Mouse (Mus musculus) embryonic facial prominence, embryonic 13.5 days (tissue): Measurements from ENCODE around the gene Kcp. TPM values are rescaled to one million over a fixed set of nuclear protein-coding genes. Genes with fewer than 3 reads are reported as not detected.
A peak's percentile ranks its signal among the peaks of the same experiment; 100 is the strongest.

ENCODE experiments used
- ATAC-seq: fragments of 200-750 bp; cut with Nextera tagmentation; 2 replicates; pipeline ENCODE4 v1.8.0; 2017; ENCODE audit warnings: low read depth; ENCODE audit not compliant: insufficient number of reproducible peaks, insufficient read depth, low FRiP score, low TSS enrichment
- H3K27ac ChIP-seq: fragments of 300-500 bp; sonication (generic); 2 replicates; pipeline ENCODE4 v1.5.1; 2015; ENCODE audit warnings: moderate library complexity, mild to moderate bottlenecking, inconsistent platforms
- H3K27me3 ChIP-seq: fragments of 300-500 bp; sonication (generic); 2 replicates; pipeline ENCODE4 v1.6.1; 2015; ENCODE audit warnings: mild to moderate bottlenecking, inconsistent platforms
- H3K36me3 ChIP-seq: fragments of 300-500 bp; sonication (generic); 2 replicates; pipeline ENCODE4 v1.6.1; 2015; ENCODE audit warnings: mild to moderate bottlenecking, inconsistent platforms
- H3K4me1 ChIP-seq: fragments of 300-500 bp; sonication (generic); 2 replicates; pipeline ENCODE4 v1.6.1; 2015; ENCODE audit warnings: inconsistent platforms
- H3K4me2 ChIP-seq: fragments of 300-500 bp; sonication (generic); 2 replicates; pipeline ENCODE4 v1.6.1; 2015; ENCODE audit warnings: moderate library complexity, mild to moderate bottlenecking, inconsistent platforms
- H3K4me3 ChIP-seq: fragments of 300-500 bp; sonication (generic); 2 replicates; pipeline ENCODE4 v1.5.1; 2015; ENCODE audit warnings: mild to moderate bottlenecking, inconsistent platforms
- H3K9ac ChIP-seq: fragments of 300-500 bp; sonication (generic); 2 replicates; pipeline ENCODE4 v1.6.1; 2015; ENCODE audit warnings: mild to moderate bottlenecking, inconsistent platforms
- H3K9me3 ChIP-seq: fragments of 300-500 bp; sonication (generic); 2 replicates; pipeline ENCODE4 v1.6.1; 2016; ENCODE audit warnings: inconsistent platforms
- WGBS: fragments of 180-500 bp; shearing (Covaris S2); methylation state at CpG from one replicate; pipeline ENCODE4 v1.1.7; 2015; ENCODE audit warnings: mixed read lengths; 5-methylcytosine and 5-hydroxymethylcytosine counted together
- polyA plus RNA-seq: library from polyadenylated mRNA; unstranded; fragments of >200 nt; fragmentation: Nextera tagmentation; extraction: Ambion mirVana; gene quantifications from 2 replicates; pipeline ENCODE4 v1.2.1, GENCODE M21; 2015

Gene Kcp
- polyA plus RNA-seq, 1 experiment from 2014 or later: 44.7 TPM

- H3K4me2 ChIP-seq: peak overlapping the region; percentile 65
- peak overlapping the region; percentile 32 for H3K4me3 ChIP-seq
- no peaks in the 10 kb centered on the region for H3K27me3 ChIP-seq
- 11% methylated on average over 26 of the region's 26 CpGs for WGBS
- no peak overlapping the region for H3K27ac ChIP-seq
- ATAC-seq: peak; percentile 30; the same call in 1 of the 2 replicates
- peaks cover 10% of the 10 kb centered on the region; the same call in 1 of the 2 replicates for H3K4me1 ChIP-seq
- peak overlapping the region; percentile 54; the same call in 1 of the 2 replicates for H3K9ac ChIP-seq
- peaks cover 57% of the 10 kb centered on the region for H3K36me3 ChIP-seq
- H3K9me3 ChIP-seq: no peaks in the 10 kb centered on the region
Measured at GRCm38 (mm10) chr6:29484716-29485559, 22.8 kb downstream of the Kcp start.

GRCm38 (mm10) chr6:29482691-29483090 is 25.1 kb downstream of the Kcp start:
- no peak overlapping the region for H3K4me3 ChIP-seq
- no peak for ATAC-seq
- no peak overlapping the region for H3K27ac ChIP-seq
- H3K27me3 ChIP-seq: no peaks in the 10 kb centered on the region
- H3K9me3 ChIP-seq: no peaks in the 10 kb centered on the region
- H3K36me3 ChIP-seq: peaks cover 44% of the 10 kb centered on the region
- H3K4me2 ChIP-seq: no peak overlapping the region
- 94% methylated on average over 13 of the region's 13 CpGs for WGBS
- H3K4me1 ChIP-seq: peaks cover 10% of the 10 kb centered on the region; the same call in 1 of the 2 replicates
- H3K9ac ChIP-seq: no peak overlapping the region

GRCm38 (mm10) chr6:29474736-29475135 is 33.0 kb downstream of the Kcp start:
- no peak overlapping the region for H3K4me3 ChIP-seq
- 53% methylated on average over 2 of the region's 2 CpGs for WGBS
- ATAC-seq: no peak

DNA sequence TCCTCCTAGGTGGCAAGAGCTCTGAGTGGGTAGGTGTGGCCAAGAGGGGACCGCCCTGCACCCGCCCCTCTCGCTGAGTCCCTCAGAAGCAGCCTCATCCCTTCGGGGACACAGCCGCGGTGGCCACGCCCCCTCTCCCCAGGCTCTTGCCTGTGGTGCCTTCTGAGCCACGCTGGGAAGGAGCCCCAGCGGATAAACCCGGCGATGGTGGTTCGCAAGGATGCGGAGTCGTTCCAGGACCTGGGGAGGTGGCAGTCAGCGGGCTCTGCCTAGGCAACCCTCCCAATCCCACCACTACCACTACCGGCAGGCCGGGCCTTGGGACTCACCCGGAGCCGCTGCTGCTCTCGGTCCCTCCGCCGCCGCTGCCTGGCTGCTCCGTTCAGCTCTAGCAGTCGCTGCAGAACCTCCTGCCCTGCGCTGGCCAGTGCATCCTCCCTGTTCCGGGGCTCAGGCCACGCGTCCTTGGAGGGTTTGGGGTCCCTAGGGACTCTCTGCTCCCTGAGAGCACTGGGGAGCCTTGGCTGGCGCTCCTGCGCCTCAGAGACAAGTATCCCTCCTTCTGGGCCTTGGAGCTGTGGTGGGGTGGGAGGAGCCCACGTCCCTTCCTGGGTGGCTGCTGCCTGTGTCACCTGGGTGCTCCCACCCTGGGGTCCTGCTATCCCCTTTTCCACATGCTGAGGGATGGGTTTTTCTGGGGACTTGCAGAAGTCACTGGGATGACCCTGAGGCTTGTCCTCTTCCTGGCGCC is 33.6 kb downstream of the Kcp start:
- Histone ChIP-seq H3K4me2 (peak overlapping the region; percentile 70), H3K27me3 (no peaks in the 10 kb centered on the region), H3K4me3 (peak overlapping the region; percentile 47), H3K36me3 (peaks cover 26% of the 10 kb centered on the region), H3K4me1 (peaks cover 11% of the 10 kb centered on the region), H3K27ac (no peak overlapping the region), H3K9me3 (no peaks in the 10 kb centered on the region), H3K9ac (peak overlapping the region; percentile 68)
- ATAC-seq: peak; percentile 89
- WGBS: 3% methylated on average over 33 of the region's 33 CpGs

More at GRCm38 (mm10) chr6:29474736-29475135, 33.0 kb downstream of the Kcp start:
- H3K4me2 ChIP-seq: peak overlapping the region; percentile 70
- no peaks in the 10 kb centered on the region for H3K9me3 ChIP-seq
- no peaks in the 10 kb centered on the region for H3K27me3 ChIP-seq
- no peak overlapping the region for H3K9ac ChIP-seq
- peaks cover 11% of the 10 kb centered on the region for H3K4me1 ChIP-seq
- peaks cover 25% of the 10 kb centered on the region for H3K36me3 ChIP-seq
- H3K27ac ChIP-seq: no peak overlapping the region

GRCm38 (mm10) chr6:29471137-29471536 is 36.6 kb downstream of the Kcp start, which contains the start of gene Atp6v1fnb:
Gene Atp6v1fnb, plus strand, starts transcription at chr6:29471437.
- 95% methylated on average over 4 of the region's 4 CpGs for WGBS

GRCm38 (mm10) chr6:29468851-29469250 is 38.9 kb downstream of the Kcp start:
- 0 out of 2 replicates have a peak overlapping the region, but pooled peaks have one; percentile 84 for H3K9ac ChIP-seq
- H3K9me3 ChIP-seq: no peaks in the 10 kb centered on the region
- H3K36me3 ChIP-seq: peaks cover 26% of the 10 kb centered on the region
- H3K4me1 ChIP-seq: peaks cover 12% of the 10 kb centered on the region
- peak overlapping the region; percentile 82 for H3K4me2 ChIP-seq
- WGBS: 76% methylated on average over 3 of the region's 3 CpGs
- no peaks in the 10 kb centered on the region for H3K27me3 ChIP-seq
- peak overlapping the region; percentile 76 for H3K4me3 ChIP-seq
- H3K27ac ChIP-seq: no peak overlapping the region
- ATAC-seq: no peak

More at GRCm38 (mm10) chr6:29471137-29471536, 36.6 kb downstream of the Kcp start, which contains the start of gene Atp6v1fnb:
- Histone ChIP-seq H3K27me3 (no peaks in the 10 kb centered on the region), H3K4me1 (peaks cover 20% of the 10 kb centered on the region), H3K4me3 (no peak within 1 kb of the TSS), H3K4me2 (no peak within 1 kb of the TSS), H3K9ac (no peak within 1 kb of the TSS), H3K36me3 (peaks cover 26% of the 10 kb centered on the region), H3K9me3 (no peaks in the 10 kb centered on the region), H3K27ac (no peak within 1 kb of the TSS)
- no peak for ATAC-seq

GRCm38 (mm10) chr6:29467583-29468354 is 40.0 kb downstream of the Kcp start, which contains the start of gene Atp6v1f:
Gene Atp6v1f, plus strand, starts transcription at chr6:29467718.
- peaks cover 26% of the 10 kb centered on the region for H3K36me3 ChIP-seq
- peak; percentile 91 for ATAC-seq
- H3K27ac ChIP-seq: peak within 1 kb of the TSS; percentile 51; the same call in 1 of the 2 replicates
- H3K27me3 ChIP-seq: no peaks in the 10 kb centered on the region
- H3K9me3 ChIP-seq: no peaks in the 10 kb centered on the region
- peaks cover 8% of the 10 kb centered on the region for H3K4me1 ChIP-seq
- WGBS: under 1% methylated on average over 39 of the region's 39 CpGs
- H3K4me2 ChIP-seq: peak within 1 kb of the TSS; percentile 82
- peak within 1 kb of the TSS; percentile 84 for H3K9ac ChIP-seq
- peak within 1 kb of the TSS; percentile 76 for H3K4me3 ChIP-seq

GRCm38 (mm10) chr6:29463388-29463787 is 44.4 kb downstream of the Kcp start:
- no peaks in the 10 kb centered on the region for H3K9me3 ChIP-seq
- no peak overlapping the region for H3K9ac ChIP-seq
- H3K4me2 ChIP-seq: no peak overlapping the region
- H3K27me3 ChIP-seq: no peaks in the 10 kb centered on the region
- WGBS: 81% methylated on average over 3 of the region's 3 CpGs
- H3K27ac ChIP-seq: no peak overlapping the region
- H3K36me3 ChIP-seq: peaks cover 26% of the 10 kb centered on the region
- peaks cover 2% of the 10 kb centered on the region for H3K4me1 ChIP-seq
- no peak for ATAC-seq
- H3K4me3 ChIP-seq: no peak overlapping the region

DNA sequence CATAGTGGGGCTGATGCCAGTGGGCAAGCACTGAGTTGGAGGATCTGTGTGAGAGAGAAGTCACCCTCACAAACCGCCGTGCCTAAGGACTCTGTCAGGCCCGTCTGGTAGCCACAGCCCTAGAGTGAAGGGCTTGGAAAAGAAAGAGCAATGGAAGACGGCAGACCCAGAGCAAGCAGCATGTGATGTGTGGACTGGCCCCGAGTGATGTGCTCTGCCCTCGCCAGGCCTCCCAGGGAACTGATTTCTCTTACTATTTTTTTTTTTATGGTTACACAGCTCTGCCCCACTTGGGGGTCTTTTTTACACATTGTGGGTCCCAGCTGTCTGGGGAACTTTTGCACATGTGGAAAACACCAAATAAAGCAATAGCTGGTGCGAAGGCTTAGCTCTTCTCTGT is 46.2 kb downstream of the Kcp start:
- Histone ChIP-seq H3K4me2 (no peak overlapping the region), H3K36me3 (peaks cover 45% of the 10 kb centered on the region), H3K4me1 (no peaks in the 10 kb centered on the region), H3K27ac (no peak overlapping the region), H3K27me3 (no peaks in the 10 kb centered on the region), H3K9me3 (no peaks in the 10 kb centered on the region), H3K4me3 (no peak overlapping the region), H3K9ac (no peak overlapping the region)
- 59% methylated on average over 7 of the region's 7 CpGs for WGBS
- ATAC-seq: no peak

GRCm38 (mm10) chr6:29450667-29451066 is 57.1 kb downstream of the Kcp start:
- 93% methylated on average over 6 of the region's 6 CpGs for whole genome bisulfite sequencing
- Histone ChIP-seq H3K4me3 (no peak overlapping the region), H3K4me2 (no peak overlapping the region), H3K4me1 (no peaks in the 10 kb centered on the region), H3K9me3 (no peaks in the 10 kb centered on the region), H3K27ac (no peak overlapping the region), H3K36me3 (peaks cover 91% of the 10 kb centered on the region), H3K9ac (no peak overlapping the region), H3K27me3 (no peaks in the 10 kb centered on the region)
- no peak for ATAC-seq

DNA sequence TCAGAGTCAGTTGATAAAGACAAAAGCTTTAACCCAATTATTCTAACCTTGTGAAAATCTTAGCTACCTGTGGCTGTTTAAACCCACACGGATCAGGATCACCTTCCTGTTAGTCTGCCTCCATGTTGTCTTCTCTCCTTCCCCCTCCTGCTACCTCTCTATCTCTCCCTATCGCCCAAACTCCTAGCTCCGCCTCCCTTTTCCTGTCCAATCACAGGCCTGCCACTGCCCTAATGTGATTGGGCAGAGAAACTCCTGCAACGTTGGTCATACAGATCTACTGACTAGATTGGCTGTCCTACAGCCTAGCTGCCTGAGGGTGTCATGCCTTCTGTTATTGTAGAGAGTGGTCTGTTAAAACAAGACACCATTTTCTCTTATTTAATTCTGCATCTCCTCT is 57.9 kb downstream of the Kcp start:
- Histone ChIP-seq H3K9ac (no peak overlapping the region), H3K4me2 (no peak overlapping the region), H3K9me3 (no peaks in the 10 kb centered on the region), H3K4me3 (no peak overlapping the region), H3K4me1 (no peaks in the 10 kb centered on the region), H3K36me3 (peaks cover 91% of the 10 kb centered on the region), H3K27me3 (no peaks in the 10 kb centered on the region), H3K27ac (no peak overlapping the region)
- 34% methylated on average over 4 of the region's 4 CpGs for WGBS
- no peak for ATAC-seq
